Mouse (Mus musculus) heart, embryonic 10.5 days (tissue): ENCODE measurements at regions not wholly inside any gene's neighbourhood (a gene's known extent, or its start where the extent isn't known, plus 50 kb on each side); places are given as distances from the start of the nearest gene placed in this dataset.
"Not testable (repeated sequence)": the region's sequence is repeated elsewhere in the genome, so short reads cannot be mapped to it uniquely, and the experiment has no call there.

Experiments
- DNase-seq: peaks from one replicate; pipeline ENCODE4 v3.0.0-alpha.2; 2017; ENCODE audit warnings: low spot score
- H3K27ac ChIP-seq: fragments of 300-500 bp; sonication (generic); 2 replicates; pipeline ENCODE4 v1.5.1; 2016; ENCODE audit warnings: mild to moderate bottlenecking
- H3K27me3 ChIP-seq: fragments of 300-500 bp; sonication (generic); 2 replicates; pipeline ENCODE4 v1.6.1; 2016; ENCODE audit warnings: mild to moderate bottlenecking; ENCODE audit not compliant: poor library complexity, insufficient read depth, severe bottlenecking
- H3K36me3 ChIP-seq: fragments of 300-500 bp; sonication (generic); 2 replicates; pipeline ENCODE4 v1.6.1; 2016; ENCODE audit warnings: mild to moderate bottlenecking, moderate library complexity
- H3K4me1 ChIP-seq: fragments of 300-500 bp; sonication (generic); 2 replicates; pipeline ENCODE4 v1.6.1; 2016; ENCODE audit warnings: mild to moderate bottlenecking
- H3K4me3 ChIP-seq: fragments of 300-500 bp; sonication (generic); 2 replicates; pipeline ENCODE4 v1.5.1; 2016; ENCODE audit warnings: mild to moderate bottlenecking, moderate library complexity
- H3K9me3 ChIP-seq: fragments of 300-500 bp; sonication (generic); 2 replicates; pipeline ENCODE4 v1.6.1; 2016; ENCODE audit warnings: mild to moderate bottlenecking, moderate library complexity
- WGBS: fragments of 180-500 bp; shearing (Covaris S2); methylation state at CpG from one replicate; pipeline ENCODE4 v1.1.7; 2016; 5-methylcytosine and 5-hydroxymethylcytosine counted together

DNA sequence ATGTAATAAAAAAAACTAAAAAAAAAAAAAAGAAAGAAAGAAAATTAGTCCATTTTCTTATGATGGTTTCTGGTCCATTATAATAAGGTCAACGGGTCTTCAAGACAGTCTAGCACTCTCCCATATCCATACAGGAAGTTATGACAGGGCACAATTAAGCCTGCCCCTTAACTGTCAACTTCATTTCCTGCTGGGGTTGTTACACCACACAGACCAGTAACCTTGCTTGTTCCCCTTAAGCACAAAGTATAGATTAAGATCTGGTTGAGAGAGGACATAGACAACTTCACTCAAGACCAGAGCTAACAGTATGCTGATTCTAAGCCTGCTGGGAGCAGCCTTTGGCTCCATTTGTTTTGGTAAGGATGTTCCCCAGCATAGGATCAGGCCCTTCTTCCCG, 511.0 kb downstream of the Dad1 start:
- WGBS: 69% methylated on average over 2 of the region's 2 CpGs
- H3K27me3 ChIP-seq, H3K4me3 ChIP-seq, H3K9me3 ChIP-seq, DNase-seq, H3K36me3 ChIP-seq, H3K4me1 ChIP-seq, H3K27ac ChIP-seq: not testable (repeated sequence)

- not testable (repeated sequence) for DNase-seq, H3K4me3 ChIP-seq, H3K9me3 ChIP-seq, H3K27me3 ChIP-seq, H3K36me3 ChIP-seq, H3K4me1 ChIP-seq, H3K27ac ChIP-seq
- 33% methylated on average over 4 of the region's 4 CpGs for WGBS
Observed at GRCm38 (mm10) chr14:53741246-53741645, 512.7 kb downstream of the Dad1 start.

- not testable (repeated sequence) for DNase-seq
- WGBS: 35% methylated on average over 4 of the region's 4 CpGs
Observed at GRCm38 (mm10) chr14:53737962-53738361, 515.9 kb downstream of the Dad1 start.

GRCm38 (mm10) chr14:53736274-53736673, 517.6 kb downstream of the Dad1 start:
- WGBS: 69% methylated on average over 4 of the region's 4 CpGs
- not testable (repeated sequence) for H3K27me3 ChIP-seq, H3K9me3 ChIP-seq, H3K36me3 ChIP-seq, H3K4me1 ChIP-seq, H3K27ac ChIP-seq, DNase-seq, H3K4me3 ChIP-seq

More at GRCm38 (mm10) chr14:53737962-53738361, 515.9 kb downstream of the Dad1 start:
- not testable (repeated sequence) for H3K4me3 ChIP-seq, H3K27ac ChIP-seq, H3K36me3 ChIP-seq, H3K27me3 ChIP-seq, H3K4me1 ChIP-seq, H3K9me3 ChIP-seq

- H3K27ac ChIP-seq, H3K4me3 ChIP-seq, H3K9me3 ChIP-seq, H3K36me3 ChIP-seq, H3K4me1 ChIP-seq, DNase-seq, H3K27me3 ChIP-seq: not testable (repeated sequence)
- no CpG with 5 or more reads among the region's 4 CpGs for WGBS
Observed at GRCm38 (mm10) chr14:53731600-53731999, 522.3 kb downstream of the Dad1 start.

DNA sequence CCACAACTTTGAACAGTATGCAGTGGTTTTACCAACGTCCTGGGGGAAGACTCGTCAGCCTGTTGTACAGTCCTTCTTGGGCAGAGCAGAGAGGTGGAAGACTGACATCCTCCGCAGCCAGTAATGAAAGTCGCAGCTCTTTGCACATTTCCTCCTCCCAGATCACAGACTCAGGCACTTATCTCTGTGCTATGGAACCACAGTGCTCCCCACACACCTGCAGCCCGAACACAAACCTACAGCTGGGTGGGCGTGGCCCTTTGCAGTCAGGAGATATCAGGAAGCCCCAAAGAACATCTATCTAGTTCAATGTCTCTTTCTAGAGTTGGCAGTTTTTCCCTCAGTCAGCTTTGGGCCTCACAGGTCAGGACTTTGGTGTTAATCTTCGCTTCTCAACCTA, 524.0 kb downstream of the Dad1 start:
- not testable (repeated sequence) for H3K27me3 ChIP-seq, H3K9me3 ChIP-seq
- no CpG with 5 or more reads among the region's 7 CpGs for WGBS

GRCm38 (mm10) chr14:53729149-53729548, 524.8 kb downstream of the Dad1 start:
- DNase-seq, H3K27me3 ChIP-seq, H3K4me3 ChIP-seq, H3K4me1 ChIP-seq, H3K36me3 ChIP-seq, H3K9me3 ChIP-seq, H3K27ac ChIP-seq: not testable (repeated sequence)
- WGBS: 77% methylated on average over 1 of the region's 1 CpGs

More for the DNA sequence above, 524.0 kb downstream of the Dad1 start:
- not testable (repeated sequence) for H3K36me3 ChIP-seq, H3K4me1 ChIP-seq, H3K4me3 ChIP-seq, DNase-seq, H3K27ac ChIP-seq

- 57% methylated on average over 2 of the region's 4 CpGs for WGBS
- not testable (repeated sequence) for H3K36me3 ChIP-seq, H3K27me3 ChIP-seq, H3K9me3 ChIP-seq, H3K4me1 ChIP-seq, DNase-seq, H3K27ac ChIP-seq, H3K4me3 ChIP-seq
Observed at GRCm38 (mm10) chr14:53726914-53727313, 527.0 kb downstream of the Dad1 start.

- not testable (repeated sequence) for H3K4me1 ChIP-seq, DNase-seq, H3K9me3 ChIP-seq, H3K27ac ChIP-seq, H3K4me3 ChIP-seq, H3K36me3 ChIP-seq, H3K27me3 ChIP-seq
Observed at GRCm38 (mm10) chr14:53723611-53724010, 530.3 kb downstream of the Dad1 start.

DNA sequence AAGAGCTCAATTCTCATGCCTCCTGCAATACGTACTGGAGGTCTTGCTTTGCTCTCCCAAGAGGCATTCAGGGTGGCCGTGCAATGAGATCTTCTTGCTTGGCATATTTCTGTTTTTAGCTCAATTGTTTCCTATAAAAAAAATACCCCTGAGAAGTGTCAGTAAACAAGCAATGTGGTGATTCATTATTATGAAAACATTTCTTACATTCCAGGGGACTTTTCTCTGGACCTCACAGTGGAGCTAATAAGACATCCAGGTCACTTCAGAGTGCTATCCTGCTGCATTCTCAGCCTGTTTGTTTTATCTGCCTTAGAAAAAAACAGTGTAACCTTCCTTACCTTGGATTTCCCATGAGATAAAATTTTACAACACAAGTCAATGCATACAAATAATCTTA, 532.0 kb downstream of the Dad1 start:
- not testable (repeated sequence) for H3K9me3 ChIP-seq, H3K4me3 ChIP-seq, H3K4me1 ChIP-seq, DNase-seq, H3K36me3 ChIP-seq, H3K27ac ChIP-seq, H3K27me3 ChIP-seq
- WGBS: 71% methylated on average over 2 of the region's 2 CpGs

GRCm38 (mm10) chr14:53709627-53710026, 544.3 kb downstream of the Dad1 start:
- H3K36me3 ChIP-seq, DNase-seq, H3K27me3 ChIP-seq, H3K4me3 ChIP-seq, H3K9me3 ChIP-seq, H3K27ac ChIP-seq, H3K4me1 ChIP-seq: not testable (repeated sequence)
- 6% methylated on average over 3 of the region's 3 CpGs for WGBS

DNA sequence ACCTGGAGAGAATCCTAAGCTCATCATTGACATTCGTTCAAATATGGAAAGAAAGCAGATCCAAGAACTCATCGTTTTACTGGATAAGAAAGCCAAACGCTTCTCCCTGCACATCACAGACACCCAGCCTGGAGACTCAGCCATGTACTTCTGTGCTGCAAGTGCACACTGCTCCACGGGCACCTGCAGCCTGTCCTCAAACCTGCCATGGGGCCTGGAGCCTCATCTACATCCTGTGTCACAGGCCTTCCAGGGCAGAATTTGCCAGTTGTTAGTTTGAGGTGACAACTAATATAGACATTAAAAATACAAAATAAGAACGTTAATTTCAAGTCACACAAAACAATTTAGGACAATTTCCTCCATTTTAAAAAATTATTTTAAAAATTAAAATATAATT, 549.6 kb downstream of the Dad1 start:
- H3K27me3 ChIP-seq, H3K36me3 ChIP-seq, H3K4me1 ChIP-seq, H3K9me3 ChIP-seq, H3K27ac ChIP-seq, DNase-seq, H3K4me3 ChIP-seq: not testable (repeated sequence)
- WGBS: 71% methylated on average over 5 of the region's 5 CpGs

GRCm38 (mm10) chr14:53703593-53703992, 550.3 kb downstream of the Dad1 start:
- 34% methylated on average over 1 of the region's 1 CpGs for WGBS
- H3K9me3 ChIP-seq, H3K36me3 ChIP-seq, H3K4me1 ChIP-seq, H3K27ac ChIP-seq, DNase-seq, H3K27me3 ChIP-seq, H3K4me3 ChIP-seq: not testable (repeated sequence)

GRCm38 (mm10) chr14:53684100-53684499, 569.8 kb downstream of the Dad1 start:
- not testable (repeated sequence) for H3K27me3 ChIP-seq, DNase-seq, H3K36me3 ChIP-seq, H3K4me1 ChIP-seq, H3K9me3 ChIP-seq, H3K4me3 ChIP-seq, H3K27ac ChIP-seq
- WGBS: 75% methylated on average over 4 of the region's 4 CpGs
